ENCODE assay signal across 16 mouse cellular contexts in the genomic region with DNA sequence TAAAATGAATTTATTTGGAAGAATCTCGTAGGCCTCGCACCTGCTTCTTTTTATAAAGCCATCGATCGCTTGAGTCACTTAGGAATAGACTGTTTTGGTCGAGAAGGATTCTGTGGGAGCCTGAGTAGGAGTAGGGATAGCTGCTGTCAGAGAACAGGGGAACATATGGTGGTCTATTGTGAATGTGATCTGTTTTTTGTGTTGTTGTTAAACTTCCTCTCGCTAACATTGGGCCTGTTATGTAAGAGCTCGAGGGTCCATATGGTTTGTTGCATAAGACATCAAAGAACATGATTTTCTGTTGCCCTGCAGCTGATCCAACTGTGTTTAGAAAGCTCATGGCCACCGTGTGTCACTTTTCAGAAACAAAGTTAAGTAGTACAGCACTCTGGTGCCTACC.
DNase-seq lines count a peak whose midpoint lies in the region.
"Had no signal": no experiment of that assay in that cellular context is flagged by ENCODE, and none has a peak within 500 bp of the region (broad histone marks: within the 10 kb centered on the region; RNA-seq: fewer than 3 reads in every experiment).

No protein-coding gene starts in this region.

- peak; percentile 70 for DNase-seq in layer of hippocampus, adult 11-12 months (ENCODE audit: low spot score)
- DNase-seq in layer of hippocampus, postnatal 10 days (ENCODE audit: low spot score in 2 of 2): no peak
- peak; percentile 40 for DNase-seq in right cerebral cortex, postnatal 25 days
- no peak for DNase-seq in right cerebral cortex, postnatal 4 days
- peak; percentile 79 to 83 for DNase-seq in layer of hippocampus, adult 8-10 months (ENCODE audit: low spot score in 2 of 2)
- peak; percentile 79 for DNase-seq in telencephalon, adult 2 months (ENCODE audit: low read depth, low spot score)
- DNase-seq in spleen, postnatal 4 days (ENCODE audit: low spot score in 2 of 2): no peak
- no peak for DNase-seq in ovary, postnatal 10 days (ENCODE audit: low spot score)
- DNase-seq: adrenal gland, adult 8-10 months; cerebellum, adult 8-10 months; gastrocnemius, postnatal 36 days; heart, postnatal 4 days; kidney, adult 2 months; lung, embryonic 14.5 days; spleen, adult 18-20 months; thymus, postnatal 25 days had no signal

Comparison
In these comparisons a context has a peak if more than half of its experiments do, and no peak if none do; other contexts are left out.
1. DNase-seq: peak in layer of hippocampus, adult 11-12 months (single experiment), right cerebral cortex, postnatal 25 days (single experiment), layer of hippocampus, adult 8-10 months (2 of 2) and telencephalon, adult 2 months (single experiment); none in layer of hippocampus, postnatal 10 days (0 of 2), right cerebral cortex, postnatal 4 days (single experiment), spleen, postnatal 4 days (0 of 2) and ovary, postnatal 10 days (single experiment).